Mouse (Mus musculus): ENCODE results near the gene Hoxb6. TPM values are rescaled to one million over a fixed set of nuclear protein-coding genes. Genes with fewer than 3 reads are reported as not detected.

The Hoxb6 gene
- polyA plus RNA-seq, 1 experiment from 2014 or later, result not detected

- H3K9ac ChIP-seq, result no peak overlapping the region
- H3K27ac ChIP-seq (ENCODE audit: poor library complexity, severe bottlenecking), result no peak overlapping the region
- no peak for ATAC-seq (ENCODE audit: insufficient number of reproducible peaks, low FRiP score)
- H3K4me2 ChIP-seq, result no peak overlapping the region
- WGBS, result 17% methylated on average over 12 of the region's 12 CpGs
- no peaks in the 10 kb centered on the region for H3K36me3 ChIP-seq
- H3K4me3 ChIP-seq, result no peak overlapping the region
- H3K9me3 ChIP-seq (replicated peaks), result no peaks in the 10 kb centered on the region
- peaks cover 7% of the 10 kb centered on the region for H3K4me1 ChIP-seq (replicated peaks)
- peaks cover 99% of the 10 kb centered on the region for H3K27me3 ChIP-seq (replicated peaks)
Observed at GRCm38 (mm10) chr11:96313806-96314428, 21.6 kb downstream of the Hoxb6 start.

- ATAC-seq (ENCODE audit: insufficient number of reproducible peaks, low FRiP score), result no peak
- Histone ChIP-seq H3K27me3 (replicated peaks) (peaks cover 99% of the 10 kb centered on the region), H3K4me3 (peak overlapping the region; percentile 23; the same call in 1 of the 2 replicates), H3K27ac (ENCODE audit: poor library complexity, severe bottlenecking) (no peak overlapping the region), H3K36me3 (no peaks in the 10 kb centered on the region), H3K9me3 (replicated peaks) (no peaks in the 10 kb centered on the region), H3K4me1 (replicated peaks) (peaks cover 12% of the 10 kb centered on the region), H3K4me2 (peak overlapping the region; percentile 21; the same call in 1 of the 2 replicates), H3K9ac (no peak overlapping the region)
- WGBS, result 3% methylated on average over 34 of the region's 34 CpGs
Observed at GRCm38 (mm10) chr11:96314671-96315343, 22.5 kb downstream of the Hoxb6 start.

- H3K27ac ChIP-seq (ENCODE audit: poor library complexity, severe bottlenecking), result no peak overlapping the region
- no peak for ATAC-seq (ENCODE audit: insufficient number of reproducible peaks, low FRiP score)
- peak overlapping the region; percentile 21; the same call in 1 of the 2 replicates for H3K4me2 ChIP-seq
- H3K4me3 ChIP-seq, result no peak overlapping the region
- no peaks in the 10 kb centered on the region for H3K36me3 ChIP-seq
- H3K4me1 ChIP-seq (replicated peaks), result peaks cover 16% of the 10 kb centered on the region
- 8% methylated on average over 5 of the region's 5 CpGs for WGBS
- no peaks in the 10 kb centered on the region for H3K9me3 ChIP-seq (replicated peaks)
- H3K27me3 ChIP-seq (replicated peaks), result peaks cover 99% of the 10 kb centered on the region
- H3K9ac ChIP-seq, result no peak overlapping the region
Observed at GRCm38 (mm10) chr11:96315344-96315681, 23.0 kb downstream of the Hoxb6 start.

GRCm38 (mm10) chr11:96316696-96317607, 24.7 kb downstream of the Hoxb6 start:
- H3K9me3 ChIP-seq (replicated peaks), result no peaks in the 10 kb centered on the region
- no peak for ATAC-seq (ENCODE audit: insufficient number of reproducible peaks, low FRiP score)
- H3K9ac ChIP-seq, result no peak overlapping the region
- no peak overlapping the region for H3K4me3 ChIP-seq
- peaks cover 16% of the 10 kb centered on the region for H3K4me1 ChIP-seq (replicated peaks)
- H3K36me3 ChIP-seq, result no peaks in the 10 kb centered on the region
- no peak overlapping the region for H3K27ac ChIP-seq (ENCODE audit: poor library complexity, severe bottlenecking)
- peaks cover 96% of the 10 kb centered on the region for H3K27me3 ChIP-seq (replicated peaks)
- 13% methylated on average over 18 of the region's 18 CpGs for WGBS
- H3K4me2 ChIP-seq, result no peak overlapping the region

- Histone ChIP-seq H3K9ac (peak within 1 kb of the TSS; percentile 55; the same call in 1 of the 2 replicates), H3K4me2 (peak within 1 kb of the TSS; percentile 66), H3K4me3 (peak within 1 kb of the TSS; percentile 54), H3K27me3 (replicated peaks) (peaks cover 96% of the 10 kb centered on the region), H3K4me1 (replicated peaks) (peaks cover 16% of the 10 kb centered on the region), H3K36me3 (no peaks in the 10 kb centered on the region), H3K27ac (ENCODE audit: poor library complexity, severe bottlenecking) (peak within 1 kb of the TSS; percentile 58; the same call in 1 of the 2 replicates), H3K9me3 (replicated peaks) (no peaks in the 10 kb centered on the region)
- WGBS, result 3% methylated on average over 28 of the region's 28 CpGs
- ATAC-seq (ENCODE audit: insufficient number of reproducible peaks, low FRiP score), result no peak
Observed at GRCm38 (mm10) chr11:96317608-96318367, 25.5 kb downstream of the Hoxb6 start, which contains the start of gene Hoxb4. TSS of gene Hoxb4 (plus strand) at chr11:96318267.

GRCm38 (mm10) chr11:96318368-96319070, 26.2 kb downstream of the Hoxb6 start:
- Histone ChIP-seq H3K4me3 (peak overlapping the region; percentile 54), H3K4me1 (replicated peaks) (peaks cover 16% of the 10 kb centered on the region), H3K9ac (peak overlapping the region; percentile 55; the same call in 1 of the 2 replicates), H3K9me3 (replicated peaks) (no peaks in the 10 kb centered on the region), H3K27ac (ENCODE audit: poor library complexity, severe bottlenecking) (peak overlapping the region; percentile 58; the same call in 1 of the 2 replicates), H3K4me2 (peak overlapping the region; percentile 66), H3K27me3 (replicated peaks) (peaks cover 96% of the 10 kb centered on the region), H3K36me3 (no peaks in the 10 kb centered on the region)
- under 1% methylated on average over 40 of the region's 45 CpGs for WGBS
- ATAC-seq (ENCODE audit: insufficient number of reproducible peaks, low FRiP score), result peak; percentile 74; the same call in 1 of the 2 replicates

- Histone ChIP-seq H3K4me3 (peak overlapping the region; percentile 54), H3K4me1 (replicated peaks) (peaks cover 16% of the 10 kb centered on the region), H3K4me2 (peak overlapping the region; percentile 66), H3K27ac (ENCODE audit: poor library complexity, severe bottlenecking) (peak overlapping the region; percentile 58), H3K36me3 (no peaks in the 10 kb centered on the region), H3K9ac (peak overlapping the region; percentile 55; the same call in 1 of the 2 replicates), H3K27me3 (replicated peaks) (peaks cover 96% of the 10 kb centered on the region), H3K9me3 (replicated peaks) (no peaks in the 10 kb centered on the region)
- no peak for ATAC-seq (ENCODE audit: insufficient number of reproducible peaks, low FRiP score)
- under 1% methylated on average over 34 of the region's 34 CpGs for WGBS
Observed at GRCm38 (mm10) chr11:96319071-96319902, 27.0 kb downstream of the Hoxb6 start.

- H3K4me2 ChIP-seq, result peak overlapping the region; percentile 66
- no peak for ATAC-seq (ENCODE audit: insufficient number of reproducible peaks, low FRiP score)
- H3K27ac ChIP-seq (ENCODE audit: poor library complexity, severe bottlenecking), result peak overlapping the region; percentile 52
- no peaks in the 10 kb centered on the region for H3K9me3 ChIP-seq (replicated peaks)
- peaks cover 12% of the 10 kb centered on the region for H3K4me1 ChIP-seq (replicated peaks)
- peak overlapping the region; percentile 54 for H3K4me3 ChIP-seq
- H3K9ac ChIP-seq, result no peak overlapping the region; the same call in 1 of the 2 replicates
- 1% methylated on average over 29 of the region's 29 CpGs for WGBS
- no peaks in the 10 kb centered on the region for H3K36me3 ChIP-seq
- peaks cover 96% of the 10 kb centered on the region for H3K27me3 ChIP-seq (replicated peaks)
Observed at GRCm38 (mm10) chr11:96319910-96320309, 27.6 kb downstream of the Hoxb6 start.

- Histone ChIP-seq H3K9me3 (replicated peaks) (no peaks in the 10 kb centered on the region), H3K9ac (no peak overlapping the region), H3K27ac (ENCODE audit: poor library complexity, severe bottlenecking) (no peak overlapping the region), H3K36me3 (no peaks in the 10 kb centered on the region), H3K27me3 (replicated peaks) (peaks cover 96% of the 10 kb centered on the region), H3K4me2 (peak overlapping the region; percentile 27), H3K4me1 (replicated peaks) (peaks cover 12% of the 10 kb centered on the region), H3K4me3 (no peak overlapping the region)
- no peak for ATAC-seq (ENCODE audit: insufficient number of reproducible peaks, low FRiP score)
- 7% methylated on average over 17 of the region's 17 CpGs for WGBS
Observed at GRCm38 (mm10) chr11:96320688-96321087, 28.4 kb downstream of the Hoxb6 start.

Measured in heart, embryonic 12.5 days (tissue).